Mouse (Mus musculus) liver, adult 2 months (tissue): ENCODE results near the gene Mapk10. TPM values are rescaled to one million over a fixed set of nuclear protein-coding genes. Genes with fewer than 3 reads are reported as not detected.

ENCODE experiments used
- DNase-seq: peaks from one replicate; pipeline ENCODE4 v3.0.0-alpha.2; 2011; ENCODE audit warnings: low read depth, low spot score; ENCODE audit errors: extremely low read depth
- H3K27ac ChIP-seq: fragments of 200-500 bp; replicated peaks from 2 replicates; pipeline ENCODE4 v1.5.1; 2012; ENCODE audit warnings: low read depth, mild to moderate bottlenecking, control low read depth, inconsistent platforms, low read length; ENCODE audit not compliant: insufficient read depth
- H3K27me3 ChIP-seq: fragments of 200-500 bp; 2 replicates; pipeline ENCODE4 v1.6.1; 2012; ENCODE audit warnings: mild to moderate bottlenecking, moderate library complexity, low read length, inconsistent platforms; ENCODE audit not compliant: control insufficient read depth, insufficient read depth
- H3K36me3 ChIP-seq: fragments of 200-500 bp; 2 replicates; pipeline ENCODE4 v1.6.1; 2012; ENCODE audit warnings: low read length, inconsistent platforms; ENCODE audit not compliant: control insufficient read depth, insufficient read depth
- H3K4me1 ChIP-seq: fragments of 200-500 bp; 2 replicates; pipeline ENCODE4 v1.6.1; 2011; ENCODE audit warnings: low read length; ENCODE audit not compliant: control insufficient read depth, insufficient read depth
- H3K4me3 ChIP-seq: fragments of 200-500 bp; 2 replicates; pipeline ENCODE4 v1.5.1; 2011; ENCODE audit warnings: low read depth, mild to moderate bottlenecking, control low read depth, low read length, moderate library complexity; ENCODE audit not compliant: insufficient read depth
- H3K79me2 ChIP-seq: fragments of 200-500 bp; 2 replicates; pipeline ENCODE4 v1.6.1; 2012; ENCODE audit warnings: inconsistent platforms, mild to moderate bottlenecking, low read length, moderate library complexity; ENCODE audit not compliant: control insufficient read depth, insufficient read depth
- H3K9ac ChIP-seq: fragments of 200-500 bp; 2 replicates; pipeline ENCODE4 v1.6.1; 2012; ENCODE audit warnings: low read depth, mild to moderate bottlenecking, control low read depth, inconsistent platforms, low read length
- CTCF ChIP-seq: fragments of 200-500 bp; IDR thresholded peaks from 2 replicates; pipeline ENCODE4 v1.5.1; 2011; ENCODE audit warnings: low read depth, low read length, control low read depth
- POLR2A ChIP-seq: fragments of 200-500 bp; IDR thresholded peaks from 2 replicates; pipeline ENCODE4 v1.6.1; 2011; ENCODE audit warnings: low read length, control low read depth; ENCODE audit not compliant: insufficient read depth; ENCODE audit errors: extremely low read depth
- WGBS: fragments of 180-500 bp; shearing (Covaris S2); methylation state at CpG from one replicate; pipeline ENCODE4 v1.1.7; 2018; 5-methylcytosine and 5-hydroxymethylcytosine counted together
- polyA plus RNA-seq: library from polyadenylated mRNA; depleted of rRNA; stranded (reverse); fragments of >200 nt; gene quantifications from 2 replicates; pipeline ENCODE4 v1.2.3, GENCODE M21; 2012
- total RNA-seq: library from RNA; depleted of rRNA; stranded (reverse); fragments of >200 nt; gene quantifications from 2 replicates; pipeline ENCODE4 v1.2.3, GENCODE M21; 2014

Mapk10 gene
- total and polyA plus RNA-seq, 2 experiments, result not detected

GRCm38 (mm10) chr5:102930161-102930560 lies 281.0 kb downstream of the Mapk10 start:
- Histone ChIP-seq H3K4me3 (no peak overlapping the region), H3K79me2 (no peaks in the 10 kb centered on the region), H3K36me3 (no peaks in the 10 kb centered on the region), H3K4me1 (no peaks in the 10 kb centered on the region), H3K27ac (no peak overlapping the region), H3K9ac (no peak overlapping the region), H3K27me3 (no peaks in the 10 kb centered on the region)
- DNase-seq, result no peak
- 69% methylated on average over 6 of the region's 6 CpGs for WGBS
- no peak for TF ChIP-seq POLR2A
- no peak for TF ChIP-seq CTCF

DNA sequence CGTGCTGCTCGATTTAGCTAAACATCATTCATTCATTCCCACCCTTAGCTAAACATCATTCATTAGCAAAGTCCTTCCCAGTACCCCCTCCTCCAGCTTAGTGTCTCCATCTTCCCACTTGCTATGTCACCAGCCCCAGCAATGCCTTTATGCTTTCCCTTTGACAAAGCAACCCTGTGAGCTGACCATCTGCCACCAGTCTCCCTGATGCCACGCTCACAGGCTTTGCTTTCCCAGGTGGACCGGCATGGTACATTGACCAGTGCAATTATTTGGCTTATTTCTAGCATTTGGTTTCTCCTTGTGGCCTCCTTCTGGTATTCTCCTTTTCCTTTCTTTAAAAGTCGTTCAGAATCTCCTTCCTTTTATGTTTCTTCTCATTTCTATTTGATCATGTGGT lies 284.3 kb downstream of the Mapk10 start:
- TF ChIP-seq CTCF, result no peak
- TF ChIP-seq POLR2A, result no peak
- Histone ChIP-seq H3K4me3 (no peak overlapping the region), H3K27ac (no peak overlapping the region), H3K27me3 (no peaks in the 10 kb centered on the region), H3K9ac (no peak overlapping the region), H3K4me1 (no peaks in the 10 kb centered on the region), H3K79me2 (no peaks in the 10 kb centered on the region), H3K36me3 (no peaks in the 10 kb centered on the region)
- WGBS, result 81% methylated on average over 5 of the region's 5 CpGs
- DNase-seq, result no peak

- Histone ChIP-seq H3K27ac (no peak overlapping the region), H3K9ac (no peak overlapping the region), H3K27me3 (no peaks in the 10 kb centered on the region), H3K79me2 (no peaks in the 10 kb centered on the region), H3K4me1 (no peaks in the 10 kb centered on the region), H3K4me3 (no peak overlapping the region), H3K36me3 (no peaks in the 10 kb centered on the region)
- WGBS, result 90% methylated on average over 2 of the region's 2 CpGs
- DNase-seq, result no peak
- TF ChIP-seq POLR2A (no peak), CTCF (no peak)
These were observed 290.9 kb downstream of the Mapk10 start for GRCm38 (mm10) chr5:102920199-102920598.

- WGBS, result 54% methylated on average over 13 of the region's 13 CpGs
- H3K27me3 ChIP-seq, result no peaks in the 10 kb centered on the region
- H3K4me3 ChIP-seq, result no peak overlapping the region
- no peak overlapping the region for H3K9ac ChIP-seq
- no peak overlapping the region for H3K27ac ChIP-seq
- TF ChIP-seq POLR2A (no peak), CTCF (no peak)
- no peaks in the 10 kb centered on the region for H3K79me2 ChIP-seq
- H3K36me3 ChIP-seq, result no peaks in the 10 kb centered on the region
- no peaks in the 10 kb centered on the region for H3K4me1 ChIP-seq
- no peak for DNase-seq
These were observed 305.5 kb downstream of the Mapk10 start for GRCm38 (mm10) chr5:102905441-102906211.

DNA sequence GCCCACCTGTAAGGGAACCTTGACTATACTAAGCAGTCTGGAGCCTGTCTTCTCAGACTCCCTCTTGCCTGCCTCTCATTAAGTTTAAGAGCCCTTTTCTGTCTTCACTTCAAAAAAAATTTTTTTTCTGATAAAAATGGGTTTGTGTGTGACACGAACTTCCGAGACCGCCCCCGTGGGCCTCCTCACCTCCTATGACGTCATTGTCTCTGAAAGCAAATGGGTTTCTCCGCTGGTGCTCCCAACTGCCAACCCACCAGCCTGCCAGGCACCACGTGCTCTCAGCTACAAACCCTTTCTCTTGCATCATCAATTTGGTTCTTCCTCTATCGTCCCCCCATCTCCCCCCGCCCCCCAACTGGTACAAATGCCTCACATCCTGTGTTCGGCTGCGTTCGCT lies 307.1 kb downstream of the Mapk10 start:
- no peak for TF ChIP-seq CTCF
- no peak for TF ChIP-seq POLR2A
- no peak overlapping the region for H3K9ac ChIP-seq
- H3K27me3 ChIP-seq, result no peaks in the 10 kb centered on the region
- 79% methylated on average over 12 of the region's 12 CpGs for WGBS
- H3K36me3 ChIP-seq, result no peaks in the 10 kb centered on the region
- H3K27ac ChIP-seq, result no peak overlapping the region
- no peak overlapping the region for H3K4me3 ChIP-seq
- no peak for DNase-seq
- H3K4me1 ChIP-seq, result no peaks in the 10 kb centered on the region
- no peaks in the 10 kb centered on the region for H3K79me2 ChIP-seq

GRCm38 (mm10) chr5:102903487-102903886 lies 307.6 kb downstream of the Mapk10 start:
- H3K79me2 ChIP-seq, result no peaks in the 10 kb centered on the region
- no peak overlapping the region for H3K27ac ChIP-seq
- 88% methylated on average over 9 of the region's 9 CpGs for WGBS
- no peak overlapping the region for H3K9ac ChIP-seq
- no peaks in the 10 kb centered on the region for H3K27me3 ChIP-seq
- H3K4me3 ChIP-seq, result no peak overlapping the region
- no peak for DNase-seq
- no peaks in the 10 kb centered on the region for H3K36me3 ChIP-seq
- TF ChIP-seq CTCF (no peak), POLR2A (no peak)
- H3K4me1 ChIP-seq, result no peaks in the 10 kb centered on the region
